Mouse (Mus musculus): ENCODE measurements around the gene Sppl3. TPM values are rescaled to one million over a fixed set of nuclear protein-coding genes. Genes with fewer than 3 reads are reported as not detected.
A peak's percentile ranks its signal among the peaks of the same experiment; 100 is the strongest.

The Sppl3 gene
- total and polyA plus RNA-seq, 2 experiments from 2014 or later, result 30.1 to 147 TPM

- Histone ChIP-seq H3K36me3 (ENCODE audit: insufficient read depth, low read length) (peaks cover 43% of the 10 kb centered on the region), H3K9me3 (ENCODE audit: low read length) (no peaks in the 10 kb centered on the region), H3K4me1 (ENCODE audit: insufficient read depth, low read length) (0 out of 2 replicates have a peak, but pooled peaks cover 3% of the 10 kb centered on the region), H3K27ac (peak overlapping the region; percentile 67; the same call in 1 of the 2 replicates), H3K27me3 (ENCODE audit: insufficient read depth, low read length) (no peaks in the 10 kb centered on the region), H3K4me3 (ENCODE audit: low read length) (no peak overlapping the region), H3K4me2 (ENCODE audit: low read depth, low read length) (peak overlapping the region; percentile 18; the same call in 1 of the 2 replicates), H3K9ac (replicated peaks; ENCODE audit: low read length) (no peak overlapping the region)
- DNase-seq (ENCODE audit: low spot score) (peak; percentile 90), ATAC-seq (peak; percentile 80)
- WGBS, result 8% methylated on average over 24 of the region's 24 CpGs
- peak; percentile 96 for TF ChIP-seq CTCF (IDR thresholded peaks at IDR 0.05; ENCODE audit: low read depth)
Observed at GRCm38 (mm10) chr5:115125211-115125871, 114.4 kb downstream of the Sppl3 start.

- no peak overlapping the region for H3K4me3 ChIP-seq (ENCODE audit: low read length)
- peaks cover 48% of the 10 kb centered on the region for H3K36me3 ChIP-seq (ENCODE audit: insufficient read depth, low read length)
- H3K27me3 ChIP-seq (ENCODE audit: insufficient read depth, low read length), result no peaks in the 10 kb centered on the region
- H3K4me2 ChIP-seq (ENCODE audit: low read depth, low read length), result no peak overlapping the region
- ATAC-seq, result no peak
- no peaks in the 10 kb centered on the region for H3K9me3 ChIP-seq (ENCODE audit: low read length)
- 0 out of 2 replicates have a peak, but pooled peaks cover 3% of the 10 kb centered on the region for H3K4me1 ChIP-seq (ENCODE audit: insufficient read depth, low read length)
- no peak for TF ChIP-seq CTCF (IDR thresholded peaks at IDR 0.05; ENCODE audit: low read depth)
- WGBS, result 84% methylated on average over 28 of the region's 28 CpGs
- no peak for DNase-seq (ENCODE audit: low spot score)
- H3K9ac ChIP-seq (replicated peaks; ENCODE audit: low read length), result no peak overlapping the region
- no peak overlapping the region for H3K27ac ChIP-seq
Observed at GRCm38 (mm10) chr5:115126578-115127312, 115.8 kb downstream of the Sppl3 start.

- Histone ChIP-seq H3K27ac (no peak overlapping the region), H3K36me3 (ENCODE audit: insufficient read depth, low read length) (peaks cover 48% of the 10 kb centered on the region), H3K4me3 (ENCODE audit: low read length) (no peak overlapping the region), H3K9me3 (ENCODE audit: low read length) (no peaks in the 10 kb centered on the region), H3K4me1 (ENCODE audit: insufficient read depth, low read length) (0 out of 2 replicates have a peak, but pooled peaks cover 3% of the 10 kb centered on the region), H3K27me3 (ENCODE audit: insufficient read depth, low read length) (no peaks in the 10 kb centered on the region), H3K4me2 (ENCODE audit: low read depth, low read length) (no peak overlapping the region), H3K9ac (replicated peaks; ENCODE audit: low read length) (no peak overlapping the region)
- 88% methylated on average over 22 of the region's 22 CpGs for WGBS
- ATAC-seq (no peak), DNase-seq (ENCODE audit: low spot score) (no peak)
- no peak for TF ChIP-seq CTCF (IDR thresholded peaks at IDR 0.05; ENCODE audit: low read depth)
Observed at GRCm38 (mm10) chr5:115127421-115128179, 116.7 kb downstream of the Sppl3 start.

DNA sequence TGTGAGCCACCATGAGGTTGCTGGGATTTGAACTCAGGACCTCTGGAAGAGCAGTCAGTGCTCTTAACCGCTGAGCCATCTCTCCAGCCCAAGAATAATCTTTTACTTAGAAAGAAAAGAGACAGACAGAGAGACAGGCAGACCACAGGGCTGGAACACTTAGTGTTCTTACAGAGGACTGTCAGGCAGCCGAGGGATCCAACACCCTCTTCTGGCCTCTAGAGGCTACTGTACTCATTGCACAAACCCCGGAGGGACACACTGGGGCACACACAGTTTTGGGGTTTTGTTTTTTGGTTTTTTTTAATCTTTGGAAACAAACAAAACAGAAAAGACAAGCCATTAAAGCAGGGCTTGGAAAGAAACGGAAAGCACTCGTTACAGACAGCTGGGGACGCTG lies 118.4 kb downstream of the Sppl3 start:
- H3K9ac ChIP-seq (replicated peaks; ENCODE audit: low read length), result no peak overlapping the region
- peaks cover 7% of the 10 kb centered on the region; the same call in 1 of the 2 replicates for H3K4me1 ChIP-seq (ENCODE audit: insufficient read depth, low read length)
- ATAC-seq, result no peak
- H3K9me3 ChIP-seq (ENCODE audit: low read length), result no peaks in the 10 kb centered on the region
- no peak for DNase-seq (ENCODE audit: low spot score)
- no peak overlapping the region for H3K4me2 ChIP-seq (ENCODE audit: low read depth, low read length)
- peaks cover 43% of the 10 kb centered on the region for H3K36me3 ChIP-seq (ENCODE audit: insufficient read depth, low read length)
- no peak overlapping the region for H3K4me3 ChIP-seq (ENCODE audit: low read length)
- peak; percentile 25; the same call in 1 of the 2 replicates for TF ChIP-seq CTCF (IDR thresholded peaks at IDR 0.05; ENCODE audit: low read depth)
- WGBS, result 81% methylated on average over 6 of the region's 6 CpGs
- no peaks in the 10 kb centered on the region for H3K27me3 ChIP-seq (ENCODE audit: insufficient read depth, low read length)
- no peak overlapping the region for H3K27ac ChIP-seq

DNA sequence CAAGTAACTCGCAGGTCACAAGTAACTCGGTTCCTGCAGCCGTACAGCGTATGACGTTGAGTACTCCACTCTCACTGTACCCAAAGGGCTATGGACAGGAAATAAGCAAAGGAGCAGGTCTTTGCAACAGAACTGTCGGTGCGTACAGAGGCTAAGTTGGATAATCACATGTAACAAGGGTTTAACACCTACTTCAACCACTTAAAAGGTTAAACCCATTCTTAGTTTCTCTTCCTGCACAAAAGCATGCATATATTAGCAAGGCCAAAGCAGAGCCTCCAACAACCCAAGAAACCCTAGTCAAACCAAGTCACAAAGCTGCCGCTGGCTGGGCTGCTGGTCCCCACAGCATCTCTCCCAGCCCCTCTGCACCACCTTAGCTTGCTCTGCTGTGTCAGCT lies 121.5 kb downstream of the Sppl3 start:
- TF ChIP-seq CTCF (IDR thresholded peaks at IDR 0.05; ENCODE audit: low read depth), result no peak
- no peak for DNase-seq (ENCODE audit: low spot score)
- WGBS, result 92% methylated on average over 8 of the region's 8 CpGs

GRCm38 (mm10) chr5:115133358-115134066 lies 122.6 kb downstream of the Sppl3 start:
- Histone ChIP-seq H3K9ac (replicated peaks; ENCODE audit: low read length) (peak overlapping the region; percentile 71; the same call in 1 of the 2 replicates), H3K4me2 (ENCODE audit: low read depth, low read length) (peak overlapping the region; percentile 89), H3K27ac (no peak overlapping the region), H3K27me3 (ENCODE audit: insufficient read depth, low read length) (no peaks in the 10 kb centered on the region), H3K36me3 (ENCODE audit: insufficient read depth, low read length) (peaks cover 15% of the 10 kb centered on the region), H3K4me3 (ENCODE audit: low read length) (peak overlapping the region; percentile 85), H3K4me1 (ENCODE audit: insufficient read depth, low read length) (peaks cover 4% of the 10 kb centered on the region; the same call in 1 of the 2 replicates), H3K9me3 (ENCODE audit: low read length) (no peaks in the 10 kb centered on the region)
- 52% methylated on average over 6 of the region's 6 CpGs for WGBS
- TF ChIP-seq CTCF (IDR thresholded peaks at IDR 0.05; ENCODE audit: low read depth), result no peak
- DNase-seq (ENCODE audit: low spot score) (no peak), ATAC-seq (no peak)

More for the DNA sequence above, 121.5 kb downstream of the Sppl3 start:
- Histone ChIP-seq H3K4me2 (ENCODE audit: low read depth, low read length) (no peak overlapping the region), H3K27ac (no peak overlapping the region), H3K4me3 (ENCODE audit: low read length) (no peak overlapping the region), H3K4me1 (ENCODE audit: insufficient read depth, low read length) (peaks cover 4% of the 10 kb centered on the region; the same call in 1 of the 2 replicates), H3K9me3 (ENCODE audit: low read length) (no peaks in the 10 kb centered on the region), H3K9ac (replicated peaks; ENCODE audit: low read length) (no peak overlapping the region), H3K27me3 (ENCODE audit: insufficient read depth, low read length) (no peaks in the 10 kb centered on the region), H3K36me3 (ENCODE audit: insufficient read depth, low read length) (peaks cover 26% of the 10 kb centered on the region)
- ATAC-seq, result no peak

Data from hindbrain, postnatal 0 days (tissue).